Mouse (Mus musculus) hindbrain, embryonic 13.5 days (tissue): ENCODE measurements around the gene Eri3. TPM values are rescaled to one million over a fixed set of nuclear protein-coding genes. Genes with fewer than 3 reads are reported as not detected.

ENCODE experiments used
- ATAC-seq: fragments of 200-750 bp; cut with Nextera tagmentation; 2 replicates; pipeline ENCODE4 v1.8.0; 2017; ENCODE audit warnings: moderate TSS enrichment; ENCODE audit not compliant: low FRiP score
- H3K27ac ChIP-seq: fragments of 300-500 bp; sonication (generic); 2 replicates; pipeline ENCODE4 v1.5.1; 2015; ENCODE audit warnings: inconsistent platforms, mild to moderate bottlenecking, moderate library complexity
- H3K27me3 ChIP-seq: fragments of 300-500 bp; sonication (generic); 2 replicates; pipeline ENCODE4 v1.6.1; 2015; ENCODE audit warnings: mild to moderate bottlenecking, inconsistent platforms
- H3K36me3 ChIP-seq: fragments of 300-500 bp; sonication (generic); 2 replicates; pipeline ENCODE4 v1.6.1; 2015; ENCODE audit warnings: mild to moderate bottlenecking, inconsistent platforms
- H3K4me1 ChIP-seq: fragments of 300-500 bp; sonication (generic); replicated peaks from 2 replicates; pipeline ENCODE4 v1.6.1; 2015; ENCODE audit warnings: inconsistent platforms
- H3K4me2 ChIP-seq: fragments of 300-500 bp; sonication (generic); 2 replicates; pipeline ENCODE4 v1.6.1; 2015; ENCODE audit warnings: inconsistent platforms, mild to moderate bottlenecking, moderate library complexity
- H3K4me3 ChIP-seq: fragments of 300-500 bp; sonication (generic); 2 replicates; pipeline ENCODE4 v1.5.1; 2015; ENCODE audit warnings: mild to moderate bottlenecking, inconsistent platforms
- H3K9ac ChIP-seq: fragments of 300-500 bp; sonication (generic); 2 replicates; pipeline ENCODE4 v1.6.1; 2015; ENCODE audit warnings: mild to moderate bottlenecking, inconsistent platforms
- H3K9me3 ChIP-seq: fragments of 300-500 bp; sonication (generic); 2 replicates; pipeline ENCODE4 v1.6.1; 2016; ENCODE audit warnings: inconsistent platforms
- WGBS: fragments of 180-500 bp; shearing (Covaris S2); methylation state at CpG from one replicate; pipeline ENCODE4 v1.1.7; 2015; 5-methylcytosine and 5-hydroxymethylcytosine counted together
- polyA plus RNA-seq: library from polyadenylated mRNA; unstranded; fragments of >200 nt; fragmentation: Nextera tagmentation; extraction: Ambion mirVana; gene quantifications from 2 replicates; pipeline ENCODE4 v1.2.1, GENCODE M21; 2015

Gene Eri3
- polyA plus RNA-seq, 1 experiment from 2014 or later = 214 TPM

DNA sequence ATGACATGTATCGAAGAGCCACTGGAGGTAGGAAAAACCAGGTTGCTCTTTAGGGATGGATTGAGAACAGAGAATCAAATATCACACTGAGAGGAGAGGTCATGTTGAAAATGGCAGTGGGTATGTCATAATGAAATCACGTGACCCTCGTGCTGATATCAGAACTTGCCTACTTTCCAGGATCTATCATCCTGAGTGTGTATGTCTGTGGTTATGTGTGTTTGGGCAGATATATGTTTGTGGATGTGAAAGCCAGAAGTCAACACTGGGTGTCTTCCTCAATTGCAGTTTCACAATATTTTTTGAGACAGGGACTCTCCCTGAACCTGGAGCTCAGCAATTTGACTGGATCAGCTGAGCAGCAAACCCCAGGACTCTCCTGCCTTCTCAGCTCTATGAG, 4.7 kb upstream of the Eri3 start:
- no peak overlapping the region for H3K27ac ChIP-seq
- no peaks in the 10 kb centered on the region for H3K36me3 ChIP-seq
- no peak overlapping the region for H3K9ac ChIP-seq
- no peak for ATAC-seq
- no peaks in the 10 kb centered on the region for H3K9me3 ChIP-seq
- H3K4me1 ChIP-seq = peaks cover 6% of the 10 kb centered on the region; the same call in 1 of the 2 replicates
- peaks cover 13% of the 10 kb centered on the region for H3K27me3 ChIP-seq
- H3K4me3 ChIP-seq = no peak overlapping the region
- H3K4me2 ChIP-seq = no peak overlapping the region
- 93% methylated on average over 3 of the region's 3 CpGs for WGBS

DNA sequence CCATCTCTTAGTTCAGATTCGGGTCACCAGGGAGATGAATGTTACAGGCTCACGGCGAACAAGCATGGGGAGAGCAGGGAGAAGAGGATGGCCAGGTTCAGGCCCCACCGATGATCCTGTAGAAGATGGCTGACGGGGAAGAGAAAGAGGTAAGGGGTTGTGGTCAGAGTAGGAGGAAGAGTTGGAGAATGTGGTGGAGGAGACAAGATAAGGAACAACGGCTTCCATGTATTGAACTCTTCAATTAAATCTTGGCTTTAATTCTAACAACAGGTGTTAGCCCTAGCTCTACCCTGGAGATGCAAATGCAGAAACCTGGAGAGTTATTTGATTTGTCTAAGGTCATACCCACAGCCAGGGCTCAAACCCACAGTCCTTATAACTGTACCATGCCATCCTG, 3.5 kb upstream of the Eri3 start:
- Histone ChIP-seq H3K4me3 (no peak overlapping the region), H3K4me2 (no peak overlapping the region), H3K9me3 (no peaks in the 10 kb centered on the region), H3K36me3 (no peaks in the 10 kb centered on the region), H3K4me1 (peaks cover 16% of the 10 kb centered on the region), H3K9ac (no peak overlapping the region), H3K27me3 (peaks cover 13% of the 10 kb centered on the region), H3K27ac (no peak overlapping the region)
- 90% methylated on average over 6 of the region's 6 CpGs for WGBS
- no peak for ATAC-seq

GRCm38 (mm10) chr4:117549576-117549975, 589 bp upstream of the Eri3 start:
- Histone ChIP-seq H3K36me3 (no peaks in the 10 kb centered on the region), H3K4me1 (peaks cover 33% of the 10 kb centered on the region), H3K9me3 (no peaks in the 10 kb centered on the region), H3K4me3 (no peak overlapping the region), H3K4me2 (peak overlapping the region; percentile 88), H3K27me3 (no peaks in the 10 kb centered on the region; the same call in 1 of the 2 replicates), H3K9ac (no peak overlapping the region), H3K27ac (no peak overlapping the region; the same call in 1 of the 2 replicates)
- ATAC-seq = no peak
- 49% methylated on average over 6 of the region's 6 CpGs for WGBS

- peak overlapping the region; percentile 88 for H3K4me2 ChIP-seq
Observed at GRCm38 (mm10) chr4:117551144-117552000, 1.2 kb downstream of the Eri3 start.

GRCm38 (mm10) chr4:117555495-117555894, 5.3 kb downstream of the Eri3 start:
- H3K9me3 ChIP-seq = no peaks in the 10 kb centered on the region
- H3K4me1 ChIP-seq = peaks cover 56% of the 10 kb centered on the region
- ATAC-seq = no peak
- no peaks in the 10 kb centered on the region for H3K27me3 ChIP-seq
- 57% methylated on average over 2 of the region's 2 CpGs for whole genome bisulfite sequencing
- no peak overlapping the region for H3K4me2 ChIP-seq
- H3K27ac ChIP-seq = no peak overlapping the region
- H3K4me3 ChIP-seq = no peak overlapping the region
- no peaks in the 10 kb centered on the region for H3K36me3 ChIP-seq
- H3K9ac ChIP-seq = no peak overlapping the region

More at GRCm38 (mm10) chr4:117551144-117552000, 1.2 kb downstream of the Eri3 start:
- H3K4me1 ChIP-seq = peaks cover 39% of the 10 kb centered on the region
- H3K4me3 ChIP-seq = peak overlapping the region; percentile 90
- H3K27me3 ChIP-seq = no peaks in the 10 kb centered on the region
- H3K36me3 ChIP-seq = no peaks in the 10 kb centered on the region
- H3K9me3 ChIP-seq = no peaks in the 10 kb centered on the region
- ATAC-seq = no peak
- peak overlapping the region; percentile 88 for H3K9ac ChIP-seq
- WGBS = 53% methylated on average over 8 of the region's 8 CpGs
- no peak overlapping the region for H3K27ac ChIP-seq

DNA sequence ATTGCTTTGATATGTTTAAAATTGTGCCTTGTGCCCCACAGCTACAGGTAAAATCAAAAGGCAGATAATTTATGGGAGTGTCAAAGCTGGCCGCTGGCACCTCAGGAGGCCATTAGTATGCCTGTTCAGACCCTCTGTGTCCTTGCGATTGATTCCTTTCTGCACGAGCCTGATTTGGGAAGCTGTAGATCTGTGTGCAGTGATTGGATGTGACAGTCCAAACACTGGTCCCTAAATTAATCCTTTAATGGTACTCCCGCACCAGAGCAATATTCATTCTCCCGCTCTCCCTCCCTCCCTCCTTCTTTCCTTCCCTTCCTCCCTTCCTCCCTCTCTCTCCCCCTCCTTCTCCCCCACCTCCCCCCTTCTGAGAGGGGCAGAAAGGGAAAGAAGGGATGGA, 6.2 kb downstream of the Eri3 start:
- no peak overlapping the region for H3K4me3 ChIP-seq
- H3K36me3 ChIP-seq = no peaks in the 10 kb centered on the region
- H3K4me2 ChIP-seq = no peak overlapping the region
- no peak for ATAC-seq
- 17% methylated on average over 5 of the region's 5 CpGs for WGBS
- H3K27me3 ChIP-seq = no peaks in the 10 kb centered on the region
- peak overlapping the region; percentile 48 for H3K27ac ChIP-seq
- H3K9ac ChIP-seq = peak overlapping the region; percentile 31
- H3K9me3 ChIP-seq = no peaks in the 10 kb centered on the region
- peaks cover 49% of the 10 kb centered on the region for H3K4me1 ChIP-seq

GRCm38 (mm10) chr4:117557068-117557645, 7.0 kb downstream of the Eri3 start:
- Histone ChIP-seq H3K36me3 (no peaks in the 10 kb centered on the region), H3K27ac (no peak overlapping the region), H3K27me3 (no peaks in the 10 kb centered on the region), H3K4me3 (no peak overlapping the region), H3K4me1 (peaks cover 41% of the 10 kb centered on the region), H3K9me3 (no peaks in the 10 kb centered on the region), H3K9ac (no peak overlapping the region), H3K4me2 (no peak overlapping the region)
- ATAC-seq = no peak
- 87% methylated on average over 5 of the region's 5 CpGs for WGBS

DNA sequence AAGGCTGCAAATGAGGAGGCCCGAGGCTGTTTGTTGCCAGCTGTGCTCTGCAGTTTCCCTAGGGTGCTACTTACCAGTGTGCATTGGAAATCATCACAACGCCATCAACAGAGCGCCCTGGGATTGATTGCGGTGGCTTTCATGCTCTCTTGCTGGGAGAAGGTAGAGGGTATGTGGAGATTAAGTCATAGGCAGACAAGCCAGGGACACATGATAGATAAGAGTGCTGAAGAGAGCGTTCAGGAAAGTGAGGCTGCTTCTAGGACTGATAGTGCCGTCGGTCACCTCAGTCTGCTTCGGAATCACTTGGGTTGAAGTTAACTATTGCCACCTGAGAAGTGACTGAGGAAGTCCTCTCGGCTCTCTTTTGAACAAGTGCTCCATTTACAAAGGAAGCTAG, 13.8 kb downstream of the Eri3 start:
- Histone ChIP-seq H3K36me3 (peaks cover 24% of the 10 kb centered on the region), H3K27ac (no peak overlapping the region), H3K9ac (no peak overlapping the region), H3K4me1 (peaks cover 12% of the 10 kb centered on the region), H3K4me3 (no peak overlapping the region), H3K4me2 (no peak overlapping the region), H3K27me3 (no peaks in the 10 kb centered on the region), H3K9me3 (no peaks in the 10 kb centered on the region)
- 77% methylated on average over 9 of the region's 9 CpGs for whole genome bisulfite sequencing
- ATAC-seq = no peak

- peaks cover 18% of the 10 kb centered on the region for H3K4me1 ChIP-seq
- 46% methylated on average over 2 of the region's 2 CpGs for WGBS
- no peaks in the 10 kb centered on the region for H3K27me3 ChIP-seq
- H3K9me3 ChIP-seq = no peaks in the 10 kb centered on the region
- H3K9ac ChIP-seq = no peak overlapping the region
- ATAC-seq = no peak
- H3K4me2 ChIP-seq = no peak overlapping the region
- H3K36me3 ChIP-seq = peaks cover 24% of the 10 kb centered on the region
- no peak overlapping the region for H3K4me3 ChIP-seq
- no peak overlapping the region for H3K27ac ChIP-seq
Observed at GRCm38 (mm10) chr4:117568846-117569245, 18.7 kb downstream of the Eri3 start.

GRCm38 (mm10) chr4:117570964-117571363, 20.8 kb downstream of the Eri3 start:
- Histone ChIP-seq H3K9ac (no peak overlapping the region), H3K36me3 (peaks cover 9% of the 10 kb centered on the region), H3K27ac (no peak overlapping the region), H3K4me2 (no peak overlapping the region), H3K9me3 (no peaks in the 10 kb centered on the region), H3K4me3 (no peak overlapping the region), H3K27me3 (no peaks in the 10 kb centered on the region), H3K4me1 (peaks cover 19% of the 10 kb centered on the region)
- ATAC-seq = no peak
- 56% methylated on average over 5 of the region's 5 CpGs for WGBS

DNA sequence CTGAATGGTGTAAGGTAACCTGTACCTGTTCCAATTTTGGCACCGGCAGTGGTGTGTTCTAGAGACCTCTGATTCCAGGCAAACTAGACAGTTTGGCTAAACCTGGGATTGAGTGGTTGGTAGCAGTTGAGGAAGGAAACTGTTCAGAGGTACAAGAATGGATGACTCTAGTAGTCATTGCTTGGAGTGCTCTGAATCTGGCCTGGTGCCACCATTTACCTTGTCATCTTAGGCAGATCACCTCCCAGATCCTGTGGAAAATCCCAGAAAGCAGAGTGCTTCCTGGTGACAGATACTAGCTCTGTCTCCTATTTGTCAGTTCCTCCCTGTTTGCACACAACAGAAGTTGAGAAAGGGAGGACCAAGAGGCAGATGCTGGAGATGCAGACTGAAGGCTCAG, 27.4 kb downstream of the Eri3 start:
- Histone ChIP-seq H3K4me1 (peaks cover 12% of the 10 kb centered on the region), H3K4me3 (no peak overlapping the region), H3K36me3 (peaks cover 6% of the 10 kb centered on the region), H3K27ac (no peak overlapping the region), H3K9ac (no peak overlapping the region), H3K9me3 (no peaks in the 10 kb centered on the region), H3K4me2 (no peak overlapping the region), H3K27me3 (no peaks in the 10 kb centered on the region)
- 97% methylated on average over 1 of the region's 1 CpGs for WGBS
- ATAC-seq = no peak

- no peak for ATAC-seq
Observed at GRCm38 (mm10) chr4:117581626-117582025, 31.5 kb downstream of the Eri3 start.

DNA sequence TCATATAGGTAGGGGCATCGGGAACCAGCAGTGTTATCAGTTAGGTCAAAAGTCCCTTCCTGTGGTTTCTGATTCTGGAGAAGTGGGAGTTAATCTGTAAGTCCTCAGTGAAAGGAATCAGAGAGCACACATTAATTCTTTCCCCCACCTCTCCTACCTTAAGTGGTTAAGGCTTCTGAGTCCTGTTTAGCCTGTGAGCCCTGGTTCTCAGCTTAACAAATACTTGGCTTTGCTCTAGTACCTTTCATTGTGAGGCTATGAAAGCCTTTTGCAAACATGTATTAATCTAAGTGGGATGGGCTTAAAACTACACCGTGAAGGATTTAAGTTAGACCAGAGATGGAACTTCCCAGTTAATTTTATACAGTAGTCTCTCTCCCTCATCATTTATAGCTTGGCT, 35.8 kb downstream of the Eri3 start:
- H3K36me3 ChIP-seq = peaks cover 39% of the 10 kb centered on the region
- H3K27me3 ChIP-seq = no peaks in the 10 kb centered on the region
- no peak overlapping the region for H3K4me2 ChIP-seq
- H3K4me3 ChIP-seq = no peak overlapping the region
- H3K9ac ChIP-seq = no peak overlapping the region
- H3K4me1 ChIP-seq = peaks cover 28% of the 10 kb centered on the region
- H3K9me3 ChIP-seq = no peaks in the 10 kb centered on the region
- ATAC-seq = no peak
- H3K27ac ChIP-seq = no peak overlapping the region
- WGBS = 91% methylated on average over 2 of the region's 2 CpGs

More at GRCm38 (mm10) chr4:117581626-117582025, 31.5 kb downstream of the Eri3 start:
- H3K27ac ChIP-seq = no peak overlapping the region
- no peak overlapping the region for H3K4me3 ChIP-seq
- H3K9me3 ChIP-seq = no peaks in the 10 kb centered on the region
- 54% methylated on average over 9 of the region's 9 CpGs for WGBS
- H3K4me2 ChIP-seq = no peak overlapping the region
- H3K9ac ChIP-seq = no peak overlapping the region
- peaks cover 9% of the 10 kb centered on the region; the same call in 1 of the 2 replicates for H3K4me1 ChIP-seq
- H3K27me3 ChIP-seq = no peaks in the 10 kb centered on the region
- H3K36me3 ChIP-seq = peaks cover 34% of the 10 kb centered on the region
